Mouse (Mus musculus) liver, embryonic 14.5 days (tissue): Measurements from ENCODE around the gene Zgpat. TPM values are rescaled to one million over a fixed set of nuclear protein-coding genes. Genes with fewer than 3 reads are reported as not detected.

Experiments
- ATAC-seq: fragments of 200-750 bp; cut with Nextera tagmentation; 2 replicates; pipeline ENCODE4 v1.8.0; 2017; ENCODE audit warnings: moderate number of reproducible peaks, mild to moderate bottlenecking, moderate library complexity; ENCODE audit not compliant: insufficient read depth
- DNase-seq, 3 experiments: peaks; one replicate each; pipeline ENCODE4 v3.0.0-alpha.2; 2012 to 2013; ENCODE audit warnings: low read depth in 3 of 3, low spot score in 3 of 3
- H3K27ac ChIP-seq: fragments of 300-500 bp; sonication (generic); 2 replicates; pipeline ENCODE4 v1.5.1; 2014; ENCODE audit warnings: moderate library complexity, mild to moderate bottlenecking, control low read depth, inconsistent platforms
- H3K27me3 ChIP-seq: fragments of 300-500 bp; sonication (generic); 2 replicates; pipeline ENCODE4 v1.6.1; 2014; ENCODE audit warnings: mild to moderate bottlenecking, low read length, moderate library complexity; ENCODE audit not compliant: control insufficient read depth, insufficient read depth
- H3K36me3 ChIP-seq: fragments of 300-500 bp; sonication (generic); replicated peaks from 2 replicates; pipeline ENCODE4 v1.6.1; 2014; ENCODE audit warnings: low read depth; ENCODE audit not compliant: control insufficient read depth, insufficient read depth
- H3K4me1 ChIP-seq, 2 experiments: fragments of 200-500 bp in 1 of 2; fragments of 300-500 bp in 1 of 2; sonication (generic) in 1 of 2; replicated peaks; 2 replicates each; pipeline ENCODE4 v1.6.1; 2012 to 2014; ENCODE audit warnings: antibody characterized with exemption in 1 of 2, inconsistent platforms in 1 of 2, low read length in 1 of 2; ENCODE audit not compliant: control insufficient read depth in 2 of 2, insufficient read depth in 2 of 2
- H3K4me2 ChIP-seq: fragments of 300-500 bp; sonication (generic); 2 replicates; pipeline ENCODE4 v1.6.1; 2014; ENCODE audit warnings: low read depth, mild to moderate bottlenecking, control low read depth, moderate library complexity
- H3K4me3 ChIP-seq, 2 experiments: fragments of 200-500 bp in 1 of 2; fragments of 300-500 bp in 1 of 2; sonication (generic) in 1 of 2; 2 replicates each; pipeline ENCODE4 v1.5.1; 2012 to 2014; ENCODE audit warnings: low read depth in 2 of 2, low read length in 2 of 2, mild to moderate bottlenecking in 2 of 2, control low read depth in 1 of 2, inconsistent platforms in 1 of 2, moderate library complexity in 1 of 2; ENCODE audit not compliant: insufficient read depth in 1 of 2
- H3K9ac ChIP-seq: fragments of 300-500 bp; sonication (generic); replicated peaks from 2 replicates; pipeline ENCODE4 v1.6.1; 2014; ENCODE audit warnings: mild to moderate bottlenecking, control low read depth, moderate library complexity
- H3K9me3 ChIP-seq: fragments of 300-500 bp; sonication (generic); 2 replicates; pipeline ENCODE4 v1.6.1; 2016; ENCODE audit warnings: low read length, mixed read lengths; ENCODE audit not compliant: control insufficient read depth
- CTCF ChIP-seq: IDR thresholded peaks from 2 replicates; pipeline ENCODE4 v1.5.1; 2016; ENCODE audit warnings: antibody characterized with exemption, low read depth, control low read depth
- EP300 ChIP-seq: IDR thresholded peaks from 2 replicates; pipeline ENCODE4 v1.6.1; 2016; ENCODE audit warnings: antibody characterized with exemption, low read depth
- WGBS: fragments of 180-500 bp; shearing (Covaris S2); extraction: QIAGEN DNeasy Blood & Tissue Kit; methylation state at CpG from one replicate; pipeline ENCODE4 v1.1.7; 2014; ENCODE audit not compliant: insufficient replicate concordance; 5-methylcytosine and 5-hydroxymethylcytosine counted together
- polyA plus RNA-seq, 2 experiments: library from polyadenylated mRNA; depleted of rRNA in 1 of 2; stranded (reverse) in 1 of 2; unstranded in 1 of 2; fragments of >200 nt; fragmentation: Nextera tagmentation in 1 of 2; extraction: Ambion mirVana in 1 of 2; gene quantifications; 2 replicates each; pipeline versions ENCODE4 v1.2.1 to v1.2.3; 2012 to 2014

Gene Zgpat
- polyA plus RNA-seq, 2 experiments = 8.4 to 8.8 TPM

- WGBS = 77% methylated on average over 2 of the region's 2 CpGs
Observed at GRCm38 (mm10) chr2:181326098-181326497, 38.6 kb upstream of the Zgpat start.

GRCm38 (mm10) chr2:181332542-181332941 is 32.2 kb upstream of the Zgpat start:
- H3K36me3 ChIP-seq = peaks cover 43% of the 10 kb centered on the region
- TF ChIP-seq CTCF = no peak
- no peak for TF ChIP-seq EP300
- H3K4me1 ChIP-seq = no peaks in the 10 kb centered on the region
- DNase-seq (no peak), ATAC-seq (no peak)
- H3K27me3 ChIP-seq = no peaks in the 10 kb centered on the region
- H3K4me3 ChIP-seq = no peak overlapping the region
- no peak overlapping the region for H3K9ac ChIP-seq
- H3K27ac ChIP-seq = no peak overlapping the region
- H3K4me2 ChIP-seq = no peak overlapping the region
- no peaks in the 10 kb centered on the region for H3K9me3 ChIP-seq

More at GRCm38 (mm10) chr2:181326098-181326497, 38.6 kb upstream of the Zgpat start:
- no peak overlapping the region for H3K9ac ChIP-seq
- H3K4me2 ChIP-seq = no peak overlapping the region
- no peak overlapping the region for H3K27ac ChIP-seq
- TF ChIP-seq CTCF = no peak
- no peaks in the 10 kb centered on the region for H3K4me1 ChIP-seq
- no peaks in the 10 kb centered on the region for H3K9me3 ChIP-seq
- ATAC-seq (no peak), DNase-seq (no peak)
- H3K27me3 ChIP-seq = no peaks in the 10 kb centered on the region
- no peak overlapping the region for H3K4me3 ChIP-seq
- peaks cover 54% of the 10 kb centered on the region for H3K36me3 ChIP-seq

GRCm38 (mm10) chr2:181334023-181334422 is 30.7 kb upstream of the Zgpat start:
- H3K36me3 ChIP-seq = peaks cover 41% of the 10 kb centered on the region
- no peaks in the 10 kb centered on the region for H3K9me3 ChIP-seq
- TF ChIP-seq CTCF = peak; percentile 70; the same call in 1 of the 2 replicates
- TF ChIP-seq EP300 = no peak
- H3K4me1 ChIP-seq = no peaks in the 10 kb centered on the region
- peak; percentile 52; the same call in 1 of the 2 replicates for ATAC-seq
- H3K27ac ChIP-seq = no peak overlapping the region
- H3K4me3 ChIP-seq = no peak overlapping the region
- no peak overlapping the region for H3K4me2 ChIP-seq
- no peak overlapping the region for H3K9ac ChIP-seq
- DNase-seq = peak; percentile 31 to 48 (median 34)
- H3K27me3 ChIP-seq = no peaks in the 10 kb centered on the region
- 33% methylated on average over 3 of the region's 3 CpGs for WGBS

- no peaks in the 10 kb centered on the region for H3K4me1 ChIP-seq
- TF ChIP-seq EP300 = no peak
- TF ChIP-seq CTCF = no peak
- no peak overlapping the region for H3K27ac ChIP-seq
- no peaks in the 10 kb centered on the region for H3K27me3 ChIP-seq
- ATAC-seq (no peak), DNase-seq (no peak)
- no peak overlapping the region for H3K4me3 ChIP-seq
- H3K9me3 ChIP-seq = no peaks in the 10 kb centered on the region
- no peak overlapping the region for H3K9ac ChIP-seq
- H3K4me2 ChIP-seq = no peak overlapping the region
- H3K36me3 ChIP-seq = peaks cover 32% of the 10 kb centered on the region
- WGBS = 84% methylated on average over 4 of the region's 4 CpGs
Observed at GRCm38 (mm10) chr2:181340426-181340825, 24.3 kb upstream of the Zgpat start.

GRCm38 (mm10) chr2:181342766-181343165 is 22.0 kb upstream of the Zgpat start:
- Histone ChIP-seq H3K27me3 (no peaks in the 10 kb centered on the region), H3K36me3 (peaks cover 28% of the 10 kb centered on the region), H3K4me1 (no peaks in the 10 kb centered on the region), H3K9ac (no peak overlapping the region), H3K4me3 (no peak overlapping the region), H3K4me2 (no peak overlapping the region), H3K9me3 (no peaks in the 10 kb centered on the region), H3K27ac (no peak overlapping the region)
- ATAC-seq (no peak), DNase-seq (no peak)
- WGBS = 85% methylated on average over 6 of the region's 6 CpGs
- TF ChIP-seq CTCF = no peak
- no peak for TF ChIP-seq EP300

GRCm38 (mm10) chr2:181356780-181357179 is 7.9 kb upstream of the Zgpat start:
- TF ChIP-seq EP300 = no peak
- TF ChIP-seq CTCF = no peak
- Histone ChIP-seq H3K27me3 (no peaks in the 10 kb centered on the region), H3K4me3 (no peak overlapping the region), H3K9ac (no peak overlapping the region), H3K4me2 (no peak overlapping the region), H3K27ac (no peak overlapping the region), H3K36me3 (peaks cover 42% of the 10 kb centered on the region), H3K9me3 (no peaks in the 10 kb centered on the region), H3K4me1 (no peaks in the 10 kb centered on the region)
- DNase-seq = no peak
- 70% methylated on average over 3 of the region's 3 CpGs for WGBS
- no peak for ATAC-seq
